Mouse (Mus musculus): ENCODE measurements around the gene Elp5. TPM values are rescaled to one million over a fixed set of nuclear protein-coding genes. Genes with fewer than 3 reads are reported as not detected.

Gene Elp5
- polyA plus RNA-seq, 1 experiment from 2014 or later: 157 TPM

- Histone ChIP-seq H3K4me3 (ENCODE audit: low read depth, low read length) (no peak overlapping the region), H3K9ac (replicated peaks; ENCODE audit: low read length) (no peak overlapping the region; the same call in 1 of the 2 replicates), H3K4me1 (ENCODE audit: control insufficient read depth, insufficient read depth, low read length) (peaks cover 6% of the 10 kb centered on the region), H3K36me3 (replicated peaks; ENCODE audit: control insufficient read depth, insufficient read depth, low read depth, low read length) (no peaks in the 10 kb centered on the region), H3K27me3 (ENCODE audit: control insufficient read depth, insufficient read depth, low read length) (0 out of 2 replicates have a peak, but pooled peaks cover 2% of the 10 kb centered on the region), H3K9me3 (replicated peaks; ENCODE audit: control insufficient read depth, low read length) (no peaks in the 10 kb centered on the region), H3K4me2 (ENCODE audit: low read depth, low read length) (no peak overlapping the region), H3K27ac (replicated peaks; ENCODE audit: low read depth, low read length) (no peak overlapping the region)
- ATAC-seq (replicated peaks; ENCODE audit: insufficient number of reproducible peaks, low FRiP score, low TSS enrichment, low read depth) (no peak), DNase-seq (ENCODE audit: low spot score) (no peak)
- WGBS: 16% methylated on average over 9 of the region's 9 CpGs
These were observed 43.8 kb downstream of the Elp5 start for GRCm38 (mm10) chr11:69938401-69938979.

DNA sequence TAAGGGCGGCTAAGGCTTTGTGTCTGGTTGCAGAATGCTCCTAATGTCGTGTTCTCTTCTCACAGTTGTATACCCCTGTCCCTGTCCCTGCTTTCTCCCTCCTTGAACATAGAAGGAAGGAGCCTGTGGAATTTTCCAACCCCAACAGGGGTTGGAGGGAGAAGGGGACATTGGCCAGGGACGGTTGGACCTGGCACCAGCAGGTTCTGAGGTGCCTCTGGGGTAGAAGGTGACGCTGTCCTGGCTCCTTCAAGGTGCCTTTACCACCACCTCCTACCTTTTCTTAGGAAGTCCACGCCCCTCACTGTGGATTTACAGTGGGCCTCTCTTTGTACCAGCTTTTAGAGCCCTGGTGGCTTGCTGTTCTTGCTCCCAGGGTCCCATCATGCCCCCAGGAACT is 44.5 kb downstream of the Elp5 start:
- 62% methylated on average over 5 of the region's 5 CpGs for WGBS
- Histone ChIP-seq H3K4me3 (ENCODE audit: low read depth, low read length) (no peak overlapping the region), H3K9me3 (replicated peaks; ENCODE audit: control insufficient read depth, low read length) (no peaks in the 10 kb centered on the region), H3K27ac (replicated peaks; ENCODE audit: low read depth, low read length) (no peak overlapping the region), H3K4me2 (ENCODE audit: low read depth, low read length) (no peak overlapping the region), H3K9ac (replicated peaks; ENCODE audit: low read length) (no peak overlapping the region; the same call in 1 of the 2 replicates), H3K4me1 (ENCODE audit: control insufficient read depth, insufficient read depth, low read length) (peaks cover 6% of the 10 kb centered on the region), H3K36me3 (replicated peaks; ENCODE audit: control insufficient read depth, insufficient read depth, low read depth, low read length) (no peaks in the 10 kb centered on the region), H3K27me3 (ENCODE audit: control insufficient read depth, insufficient read depth, low read length) (0 out of 2 replicates have a peak, but pooled peaks cover 2% of the 10 kb centered on the region)
- DNase-seq (ENCODE audit: low spot score): no peak
- ATAC-seq (replicated peaks; ENCODE audit: insufficient number of reproducible peaks, low FRiP score, low TSS enrichment, low read depth): no peak

- WGBS: 34% methylated on average over 4 of the region's 4 CpGs
- no peaks in the 10 kb centered on the region for H3K9me3 ChIP-seq (replicated peaks; ENCODE audit: control insufficient read depth, low read length)
- H3K4me1 ChIP-seq (ENCODE audit: control insufficient read depth, insufficient read depth, low read length): peaks cover 6% of the 10 kb centered on the region
- no peak overlapping the region for H3K4me3 ChIP-seq (ENCODE audit: low read depth, low read length)
- no peak overlapping the region for H3K9ac ChIP-seq (replicated peaks; ENCODE audit: low read length)
- H3K4me2 ChIP-seq (ENCODE audit: low read depth, low read length): no peak overlapping the region
- 0 out of 2 replicates have a peak, but pooled peaks cover 2% of the 10 kb centered on the region for H3K27me3 ChIP-seq (ENCODE audit: control insufficient read depth, insufficient read depth, low read length)
- DNase-seq (ENCODE audit: low spot score) (no peak), ATAC-seq (replicated peaks; ENCODE audit: insufficient number of reproducible peaks, low FRiP score, low TSS enrichment, low read depth) (no peak)
- no peaks in the 10 kb centered on the region for H3K36me3 ChIP-seq (replicated peaks; ENCODE audit: control insufficient read depth, insufficient read depth, low read depth, low read length)
- H3K27ac ChIP-seq (replicated peaks; ENCODE audit: low read depth, low read length): no peak overlapping the region
These were observed 44.9 kb downstream of the Elp5 start for GRCm38 (mm10) chr11:69937385-69937784.

- no peaks in the 10 kb centered on the region for H3K9me3 ChIP-seq (replicated peaks; ENCODE audit: control insufficient read depth, low read length)
- peak overlapping the region; percentile 58 for H3K4me3 ChIP-seq (ENCODE audit: low read depth, low read length)
- H3K27ac ChIP-seq (replicated peaks; ENCODE audit: low read depth, low read length): no peak overlapping the region
- ATAC-seq (replicated peaks; ENCODE audit: insufficient number of reproducible peaks, low FRiP score, low TSS enrichment, low read depth) (no peak), DNase-seq (ENCODE audit: low spot score) (no peak)
- H3K4me2 ChIP-seq (ENCODE audit: low read depth, low read length): peak overlapping the region; percentile 100
- peaks cover 6% of the 10 kb centered on the region for H3K4me1 ChIP-seq (ENCODE audit: control insufficient read depth, insufficient read depth, low read length)
- H3K27me3 ChIP-seq (ENCODE audit: control insufficient read depth, insufficient read depth, low read length): 0 out of 2 replicates have a peak, but pooled peaks cover 2% of the 10 kb centered on the region
- H3K36me3 ChIP-seq (replicated peaks; ENCODE audit: control insufficient read depth, insufficient read depth, low read depth, low read length): no peaks in the 10 kb centered on the region
- H3K9ac ChIP-seq (replicated peaks; ENCODE audit: low read length): no peak overlapping the region
- 47% methylated on average over 9 of the region's 9 CpGs for WGBS
These were observed 45.5 kb downstream of the Elp5 start for GRCm38 (mm10) chr11:69936714-69937347.

DNA sequence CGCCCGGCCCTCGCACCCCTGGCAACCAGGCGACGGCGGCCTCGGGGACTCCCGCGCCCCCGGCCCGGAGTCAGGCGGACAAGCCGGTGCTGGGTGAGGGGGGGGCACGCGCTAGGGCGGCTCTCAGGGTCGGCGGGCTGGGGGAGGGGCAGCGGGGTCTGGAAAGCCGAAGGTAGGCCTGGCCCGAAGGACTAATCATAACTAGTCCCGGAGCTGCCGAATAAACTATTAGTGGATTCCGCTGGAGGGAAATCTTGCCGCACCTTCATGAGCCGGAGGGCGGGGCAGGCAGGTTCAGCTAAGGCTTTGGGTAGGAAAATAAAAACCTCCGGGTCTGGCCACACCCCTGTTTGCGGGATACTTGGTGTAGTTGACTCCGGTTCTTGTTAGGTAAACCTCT is 46.2 kb downstream of the Elp5 start:
- 2% methylated on average over 30 of the region's 30 CpGs for WGBS
- Histone ChIP-seq H3K4me3 (ENCODE audit: low read depth, low read length) (peak overlapping the region; percentile 58), H3K9ac (replicated peaks; ENCODE audit: low read length) (peak overlapping the region; percentile 70), H3K27ac (replicated peaks; ENCODE audit: low read depth, low read length) (no peak overlapping the region; the same call in 1 of the 2 replicates), H3K4me1 (ENCODE audit: control insufficient read depth, insufficient read depth, low read length) (peaks cover 6% of the 10 kb centered on the region), H3K27me3 (ENCODE audit: control insufficient read depth, insufficient read depth, low read length) (0 out of 2 replicates have a peak, but pooled peaks cover 2% of the 10 kb centered on the region), H3K4me2 (ENCODE audit: low read depth, low read length) (peak overlapping the region; percentile 100), H3K36me3 (replicated peaks; ENCODE audit: control insufficient read depth, insufficient read depth, low read depth, low read length) (no peaks in the 10 kb centered on the region), H3K9me3 (replicated peaks; ENCODE audit: control insufficient read depth, low read length) (no peaks in the 10 kb centered on the region)
- peak; percentile 37 for DNase-seq (ENCODE audit: low spot score)
- no peak; the same call in 1 of the 2 replicates for ATAC-seq (replicated peaks; ENCODE audit: insufficient number of reproducible peaks, low FRiP score, low TSS enrichment, low read depth)

DNA sequence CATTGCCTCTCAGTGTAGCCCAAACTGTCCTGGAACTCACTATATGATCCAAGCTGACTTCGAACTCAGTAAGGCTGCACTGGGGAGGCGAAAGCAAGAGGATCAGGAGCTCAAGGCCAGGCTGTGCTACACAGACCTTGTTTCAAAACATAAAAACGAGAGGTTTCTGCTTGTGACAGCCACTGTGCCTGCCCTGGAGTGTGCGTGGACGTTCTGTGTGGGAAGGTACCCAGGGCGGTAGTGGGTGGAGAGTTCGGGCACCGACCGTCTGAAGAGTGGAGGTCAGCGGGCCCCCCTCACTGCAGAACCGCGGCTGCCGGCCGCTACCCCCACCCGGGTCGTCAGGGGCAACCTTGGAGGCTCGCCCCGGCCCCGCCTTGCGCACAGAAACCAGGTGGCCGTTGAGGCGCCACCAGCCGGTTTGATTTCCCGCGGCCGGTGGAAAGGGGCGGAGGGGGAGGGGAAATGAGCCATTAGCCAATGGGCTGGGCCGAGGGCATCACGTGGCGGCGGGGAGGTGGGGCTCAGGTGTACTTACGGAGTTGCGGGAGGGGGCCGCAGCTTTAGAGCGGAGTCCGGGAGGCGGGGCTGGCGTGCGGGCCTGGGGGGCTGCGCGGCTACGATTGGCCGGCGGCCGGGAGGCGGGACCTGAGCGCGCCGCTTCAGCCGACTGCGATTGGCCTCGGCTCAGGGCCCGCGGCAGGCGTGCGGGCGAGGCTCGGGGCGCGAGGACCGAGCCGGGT is 47.0 kb downstream of the Elp5 start, which contains the start of gene Ybx2:
Gene Ybx2 (plus strand): TSS at position 660 of the 743 bp plus-strand sequence.
- peak within 1 kb of the TSS; percentile 70 for H3K9ac ChIP-seq (replicated peaks; ENCODE audit: low read length)
- H3K4me3 ChIP-seq (ENCODE audit: low read depth, low read length): peak within 1 kb of the TSS; percentile 58
- no peak within 1 kb of the TSS; the same call in 1 of the 2 replicates for H3K27ac ChIP-seq (replicated peaks; ENCODE audit: low read depth, low read length)
- no peaks in the 10 kb centered on the region for H3K36me3 ChIP-seq (replicated peaks; ENCODE audit: control insufficient read depth, insufficient read depth, low read depth, low read length)
- WGBS: 1% methylated on average over 52 of the region's 62 CpGs
- H3K9me3 ChIP-seq (replicated peaks; ENCODE audit: control insufficient read depth, low read length): no peaks in the 10 kb centered on the region
- peak within 1 kb of the TSS; percentile 100 for H3K4me2 ChIP-seq (ENCODE audit: low read depth, low read length)
- DNase-seq (ENCODE audit: low spot score): peak; percentile 96
- 0 out of 2 replicates have a peak, but pooled peaks cover 2% of the 10 kb centered on the region for H3K27me3 ChIP-seq (ENCODE audit: control insufficient read depth, insufficient read depth, low read length)
- peak; percentile 87 for ATAC-seq (replicated peaks; ENCODE audit: insufficient number of reproducible peaks, low FRiP score, low TSS enrichment, low read depth)
- H3K4me1 ChIP-seq (ENCODE audit: control insufficient read depth, insufficient read depth, low read length): peaks cover 6% of the 10 kb centered on the region

- DNase-seq (ENCODE audit: low spot score): no peak
- H3K4me1 ChIP-seq (ENCODE audit: control insufficient read depth, insufficient read depth, low read length): peaks cover 6% of the 10 kb centered on the region
- H3K4me2 ChIP-seq (ENCODE audit: low read depth, low read length): no peak overlapping the region; the same call in 1 of the 2 replicates
- no peak overlapping the region for H3K27ac ChIP-seq (replicated peaks; ENCODE audit: low read depth, low read length)
- 21% methylated on average over 6 of the region's 6 CpGs for WGBS
- no peaks in the 10 kb centered on the region for H3K9me3 ChIP-seq (replicated peaks; ENCODE audit: control insufficient read depth, low read length)
- no peaks in the 10 kb centered on the region for H3K36me3 ChIP-seq (replicated peaks; ENCODE audit: control insufficient read depth, insufficient read depth, low read depth, low read length)
- no peak for ATAC-seq (replicated peaks; ENCODE audit: insufficient number of reproducible peaks, low FRiP score, low TSS enrichment, low read depth)
- no peak overlapping the region; the same call in 1 of the 2 replicates for H3K9ac ChIP-seq (replicated peaks; ENCODE audit: low read length)
- H3K27me3 ChIP-seq (ENCODE audit: control insufficient read depth, insufficient read depth, low read length): 0 out of 2 replicates have a peak, but pooled peaks cover 2% of the 10 kb centered on the region
- peak overlapping the region; percentile 58; the same call in 1 of the 2 replicates for H3K4me3 ChIP-seq (ENCODE audit: low read depth, low read length)
These were observed 47.6 kb downstream of the Elp5 start for GRCm38 (mm10) chr11:69934681-69935080.
